Comparison of ENCODE assay signal across 13 mouse cellular contexts in genomic region chr10:96337797-96338608, GRCm38 (mm10).
A peak's percentile ranks its signal among the peaks of the same experiment; 100 is the strongest.
DNase-seq lines count a peak whose midpoint lies in the region; ATAC-seq lines count a peak whose summit lies in the region.
"Had no signal": no experiment of that assay in that cellular context is flagged by ENCODE, and none has a peak within 500 bp of the region (broad histone marks: within the 10 kb centered on the region; RNA-seq: fewer than 3 reads in every experiment).

No protein-coding gene starts in this region.

- no peak overlapping the region for H3K4me2 ChIP-seq in kidney, embryonic 15.5 days
- no peak overlapping the region for H3K4me2 ChIP-seq in kidney, embryonic 14.5 days (replicated peaks; ENCODE audit: low read depth, low read length)

- WGBS in macrophage (ENCODE audit: missing documents) = 36% methylated on average over 7 of the region's 7 CpGs
- WGBS in kidney, embryonic 15.5 days = 56% methylated on average over 7 of the region's 7 CpGs
- 47% methylated on average over 7 of the region's 7 CpGs for WGBS in kidney, embryonic 14.5 days

- no peaks in the 10 kb centered on the region for H3K79me2 ChIP-seq in macrophage (ENCODE audit: inconsistent target)

- ATAC-seq in hematopoietic stem cell, adult 5-6 weeks (replicated peaks in 1 of 2; ENCODE audit: insufficient read depth in 1 of 2, low FRiP score in 2 of 2, low TSS enrichment in 1 of 2, low read depth in 1 of 2, poor library complexity in 2 of 2, severe bottlenecking in 2 of 2) = peak; percentile 55 to 59
- no peak for ATAC-seq in kidney, embryonic 15.5 days (replicated peaks; ENCODE audit: low FRiP score)
- no peak for ATAC-seq in kidney, embryonic 14.5 days (ENCODE audit: low FRiP score, low TSS enrichment)
- ATAC-seq: intestine, postnatal 0 days; Patski had no signal

- no peaks in the 10 kb centered on the region for H3K27me3 ChIP-seq in kidney, embryonic 15.5 days
- no peaks in the 10 kb centered on the region for H3K27me3 ChIP-seq in kidney, embryonic 14.5 days (ENCODE audit: control insufficient read depth, insufficient read depth, low read length)
- H3K27me3 ChIP-seq: Patski had no signal

- no peak overlapping the region for H3K4me3 ChIP-seq in macrophage (ENCODE audit: inconsistent target)
- no peak overlapping the region for H3K4me3 ChIP-seq in kidney, embryonic 15.5 days (replicated peaks)
- H3K4me3 ChIP-seq in kidney, embryonic 14.5 days (ENCODE audit: low read length) = no peak overlapping the region

- H3K27ac ChIP-seq in macrophage = peak overlapping the region; percentile 70
- no peak overlapping the region for H3K27ac ChIP-seq in kidney, embryonic 15.5 days
- H3K27ac ChIP-seq in kidney, embryonic 14.5 days (ENCODE audit: low read depth, low read length) = no peak overlapping the region

- H3K9ac ChIP-seq in kidney, embryonic 15.5 days = no peak overlapping the region
- no peak overlapping the region for H3K9ac ChIP-seq in kidney, embryonic 14.5 days (ENCODE audit: low read depth, low read length)

- peaks cover 5% of the 10 kb centered on the region; the same call in 1 of the 2 replicates for H3K4me1 ChIP-seq in kidney, embryonic 15.5 days
- peaks cover 3% of the 10 kb centered on the region; the same call in 1 of the 2 replicates for H3K4me1 ChIP-seq in kidney, embryonic 14.5 days (ENCODE audit: control insufficient read depth, insufficient read depth, low read length)

- H3K9me3 ChIP-seq in kidney, embryonic 15.5 days (replicated peaks) = no peaks in the 10 kb centered on the region
- H3K9me3 ChIP-seq in kidney, embryonic 14.5 days (ENCODE audit: control insufficient read depth, low read length) = no peaks in the 10 kb centered on the region

- peak; percentile 10 for DNase-seq in urinary bladder, postnatal 14 days (ENCODE audit: low spot score)
- DNase-seq in urinary bladder, adult 2 months (ENCODE audit: low spot score) = no peak
- DNase-seq in cerebellum, adult 9-10 months = no peak
- DNase-seq: gastrocnemius, postnatal 25 days; heart, postnatal 14 days; layer of hippocampus, postnatal 36 days; liver had no signal

- H3K36me3 ChIP-seq in macrophage (ENCODE audit: inconsistent target) = no peaks in the 10 kb centered on the region
- H3K36me3 ChIP-seq in kidney, embryonic 15.5 days = no peaks in the 10 kb centered on the region
- no peaks in the 10 kb centered on the region for H3K36me3 ChIP-seq in kidney, embryonic 14.5 days (ENCODE audit: control insufficient read depth, insufficient read depth, low read length)

Comparison
In these comparisons a context has a peak if more than half of its experiments do, and no peak if none do; other contexts are left out.
1. ATAC-seq: peak in hematopoietic stem cell, adult 5-6 weeks (2 of 2); none in kidney, embryonic 15.5 days (single experiment) and kidney, embryonic 14.5 days (single experiment).